Mouse (Mus musculus): ENCODE results near the gene Adrb1.
"Not testable (repeated sequence)": the region's sequence is repeated elsewhere in the genome, so short reads cannot be mapped to it uniquely, and the experiment has no call there.

The Adrb1 gene

DNA sequence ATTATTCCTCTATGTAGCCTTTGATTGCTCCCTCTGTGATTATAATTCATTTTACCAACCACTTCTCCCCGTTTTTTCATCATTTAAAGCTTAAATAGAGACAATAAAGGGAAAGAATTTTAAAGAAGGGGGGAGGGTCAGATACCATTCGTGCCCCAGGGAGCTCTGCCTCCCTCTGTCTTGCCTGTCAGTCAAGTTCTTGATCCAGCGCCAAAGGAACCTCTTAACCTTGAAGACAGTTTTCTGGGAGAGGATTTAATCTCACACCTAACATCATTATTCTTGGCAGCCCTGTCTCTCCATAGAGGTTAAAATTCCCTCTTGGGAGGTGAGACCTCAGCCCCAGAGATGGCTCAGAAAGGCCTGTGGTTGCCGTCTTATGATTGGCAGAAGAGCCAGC, 28.7 kb downstream of the Adrb1 start:
- DNase-seq: no peak

DNA sequence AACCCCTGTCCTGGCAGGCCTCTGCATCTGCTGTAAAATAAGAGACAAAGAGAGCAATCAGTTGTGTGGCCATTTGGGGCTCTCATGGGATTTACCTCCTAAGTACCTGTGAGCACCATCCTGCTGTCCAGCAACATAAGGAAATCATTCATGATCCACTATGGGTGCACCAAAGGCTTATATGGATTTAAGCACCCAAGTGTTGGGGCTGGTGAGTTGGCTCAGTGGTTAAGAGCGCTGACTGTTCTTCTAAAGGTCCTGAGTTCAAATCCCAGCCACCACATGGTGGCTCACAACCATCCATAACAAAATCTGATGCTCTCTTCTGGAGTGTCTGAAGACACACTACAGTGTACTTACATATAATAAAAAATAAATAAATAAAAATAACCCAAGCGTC, 32.5 kb downstream of the Adrb1 start:
- not testable (repeated sequence) for DNase-seq

GRCm38 (mm10) chr19:56756412-56756811, 34.4 kb downstream of the Adrb1 start:
- no peak for DNase-seq

DNA sequence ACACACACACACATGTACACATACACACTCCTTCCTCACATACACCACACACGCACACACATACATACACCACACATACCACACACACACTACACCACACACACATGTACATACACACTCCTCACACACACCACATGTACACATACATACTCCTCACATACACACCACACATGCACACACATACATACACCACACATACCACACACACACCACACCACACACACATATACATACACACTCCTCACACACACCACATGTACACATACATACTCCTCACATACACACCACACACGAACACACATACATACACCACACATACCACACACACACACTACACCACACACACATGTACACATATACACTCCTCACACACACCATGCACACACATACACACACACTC, 36.3 kb downstream of the Adrb1 start:
- DNase-seq: no peak

- no peak for DNase-seq
Observed at GRCm38 (mm10) chr19:56759740-56760139, 37.7 kb downstream of the Adrb1 start.

- DNase-seq: no peak
Observed at GRCm38 (mm10) chr19:56760306-56760940, 38.4 kb downstream of the Adrb1 start.

DNA sequence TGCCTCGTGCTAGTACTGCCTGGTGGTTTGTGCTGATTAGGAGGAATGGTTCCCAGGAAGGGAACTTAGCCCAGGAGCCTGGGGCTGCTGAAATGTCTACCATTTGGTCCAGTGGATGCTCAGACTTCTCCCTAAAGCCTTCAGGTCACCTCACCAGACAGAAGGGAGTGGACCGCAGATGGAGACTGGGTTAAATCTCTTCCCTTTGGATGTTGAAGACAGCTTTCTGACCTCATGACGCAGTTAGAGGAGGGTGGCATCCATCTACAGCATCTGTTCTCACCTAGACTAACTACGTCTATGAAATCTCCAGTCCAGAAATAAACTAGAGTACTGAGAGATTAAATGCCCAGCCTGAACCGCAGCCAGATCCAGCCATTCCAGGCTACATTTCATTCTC, 39.1 kb downstream of the Adrb1 start:
- DNase-seq: no peak

DNA sequence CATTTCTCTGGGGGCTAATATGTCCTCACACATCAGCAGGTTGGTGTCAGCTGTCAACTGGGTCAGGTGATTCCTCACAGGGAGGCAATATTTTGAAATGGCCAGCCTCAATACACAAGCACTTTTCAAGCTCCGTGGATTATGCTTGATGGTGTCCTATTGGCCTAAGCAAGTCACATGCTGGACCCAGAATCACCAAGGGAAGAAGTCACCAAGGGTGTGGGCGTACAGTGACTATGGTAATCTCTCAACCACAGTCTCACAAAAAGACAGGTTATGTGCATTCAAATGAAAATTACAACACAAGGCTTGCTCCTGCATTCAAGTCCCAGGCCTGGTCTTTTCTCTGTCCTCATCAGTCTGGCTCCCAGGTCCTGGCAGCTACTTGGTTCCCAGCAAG, 39.7 kb downstream of the Adrb1 start:
- no peak for DNase-seq

- DNase-seq: no peak
Observed at GRCm38 (mm10) chr19:56762686-56763085, 40.7 kb downstream of the Adrb1 start.

DNA sequence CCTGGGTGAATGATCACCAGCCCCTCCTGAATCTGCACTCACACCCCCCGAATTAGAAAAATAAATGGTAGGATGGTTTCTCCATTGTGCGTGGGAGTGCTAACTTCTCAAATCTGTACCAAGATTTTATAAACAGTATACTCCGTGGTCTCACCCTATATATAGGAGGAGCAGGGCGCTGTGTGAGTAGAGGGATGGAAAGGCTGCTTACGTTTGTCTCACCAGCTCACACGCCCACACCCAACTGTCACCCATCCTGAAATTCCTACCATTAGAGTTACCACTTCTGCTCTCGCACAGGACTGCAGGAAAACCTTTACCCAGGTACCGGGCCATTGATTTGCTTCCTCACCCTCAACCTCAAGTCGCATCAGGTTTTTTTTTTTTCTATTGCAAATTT, 47.0 kb downstream of the Adrb1 start:
- no peak for DNase-seq

- DNase-seq: no peak
Observed at GRCm38 (mm10) chr19:56772158-56772557, 50.2 kb downstream of the Adrb1 start.

DNA sequence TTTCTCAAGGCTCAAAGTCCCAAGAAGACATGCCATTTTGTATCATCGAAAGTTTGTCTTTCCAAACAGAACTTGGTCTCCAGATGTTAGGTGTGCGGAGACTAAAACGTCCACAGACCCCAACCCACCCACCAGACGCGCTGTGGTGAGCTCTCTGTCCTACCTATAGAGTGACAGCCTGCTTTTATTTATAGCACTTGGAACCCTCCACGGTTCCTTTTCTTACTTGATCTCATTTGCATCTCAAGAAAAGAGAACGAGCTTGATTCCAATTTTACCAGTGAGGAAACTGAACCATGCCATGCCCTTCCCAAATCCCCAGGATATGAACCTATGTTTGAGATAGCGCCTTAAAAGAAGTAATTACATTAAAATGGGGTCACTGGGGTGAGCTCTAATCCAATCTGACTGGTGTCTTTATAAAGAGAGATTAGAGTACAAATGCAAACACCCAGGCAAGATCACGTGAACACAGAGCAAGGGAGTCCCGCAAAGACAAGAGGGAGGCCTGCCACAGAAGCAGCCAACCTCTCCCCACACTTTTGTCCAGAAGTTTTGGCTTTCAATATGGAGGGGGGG, 51.5 kb downstream of the Adrb1 start:
- no peak for DNase-seq

DNA sequence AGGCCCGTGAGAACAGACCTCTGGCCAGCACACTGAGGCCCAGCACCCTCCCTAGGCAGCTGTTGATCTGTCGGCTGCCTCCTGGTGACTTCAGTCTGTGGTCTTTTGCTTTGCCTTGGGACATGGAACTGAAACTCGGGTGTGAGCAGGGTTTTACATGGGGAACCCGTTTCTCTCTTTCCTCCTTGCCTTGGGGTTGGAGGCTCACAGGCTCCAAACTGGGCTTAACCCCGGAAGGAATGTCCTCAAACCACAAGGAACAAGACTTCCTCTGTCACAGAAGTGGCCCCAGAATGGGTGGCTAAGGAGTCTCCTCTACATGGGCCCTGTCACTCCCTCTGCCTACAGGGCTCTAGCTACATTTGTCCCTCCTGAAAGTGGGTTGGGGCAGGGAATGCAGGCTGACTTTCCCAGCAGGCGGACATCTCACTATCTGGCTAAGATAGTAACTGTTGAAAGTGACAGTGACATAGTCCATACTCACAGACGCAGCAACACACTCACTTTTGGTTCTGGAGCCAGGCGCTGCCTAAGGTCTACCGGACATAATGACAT, 52.5 kb downstream of the Adrb1 start:
- DNase-seq: no peak

DNA sequence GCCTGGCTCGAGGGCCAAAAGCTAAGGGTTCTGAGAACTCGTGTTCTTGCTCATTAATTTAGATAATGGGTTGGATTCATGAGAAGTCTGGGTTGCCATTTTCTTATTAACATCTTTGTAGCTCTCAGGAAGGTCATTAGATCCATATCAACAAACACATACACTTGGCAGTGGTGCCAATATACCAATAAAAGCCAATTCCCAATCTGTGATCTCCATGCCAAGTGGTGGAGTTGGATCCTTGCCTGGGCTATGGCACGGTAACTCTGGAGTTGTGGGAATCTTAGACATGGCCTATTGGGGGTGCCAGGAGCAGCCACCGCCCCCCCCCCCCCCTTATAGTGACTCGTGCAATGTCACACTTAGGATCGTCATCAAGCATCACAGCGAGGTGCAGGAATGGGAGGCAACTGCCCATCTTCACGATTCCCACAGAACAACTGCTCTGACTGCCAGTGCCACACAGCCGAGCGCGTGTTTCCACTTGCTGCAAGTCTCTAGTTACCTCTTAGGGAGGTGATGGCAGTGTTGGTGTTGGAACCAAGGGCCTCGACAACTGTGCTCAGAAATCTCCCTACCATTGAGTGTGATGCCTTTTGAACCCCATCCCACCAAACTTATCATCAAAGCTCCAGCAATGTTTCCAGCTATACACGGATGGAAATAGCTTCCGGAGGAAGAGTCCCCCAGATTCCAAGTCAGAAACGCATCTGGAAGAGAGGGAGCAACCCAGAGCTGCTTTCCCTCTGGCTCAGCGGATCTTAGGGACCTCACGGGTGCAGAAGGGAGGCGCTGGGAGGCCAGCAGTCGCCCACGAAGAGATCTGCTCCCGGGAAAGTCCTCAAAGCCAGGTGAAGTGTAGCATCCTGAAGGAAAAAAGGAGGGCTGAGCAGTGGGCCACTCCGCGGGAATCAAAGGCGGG, 53.2 kb downstream of the Adrb1 start:
- DNase-seq: no peak

- DNase-seq: peak; percentile 63
Observed at GRCm38 (mm10) chr19:56775893-56776718, 54.1 kb downstream of the Adrb1 start.

- peak; percentile 69 for DNase-seq
Observed at GRCm38 (mm10) chr19:56776719-56777382, 54.9 kb downstream of the Adrb1 start.

GRCm38 (mm10) chr19:56778532-56778931, 56.5 kb downstream of the Adrb1 start:
- DNase-seq: not testable (repeated sequence)

Data from embryo, embryonic 11 days (tissue).